Mouse (Mus musculus) macrophage (primary cell): ENCODE results near the gene Akap1. TPM values are rescaled to one million over a fixed set of nuclear protein-coding genes. Genes with fewer than 3 reads are reported as not detected.

ENCODE experiments used
- H3K27ac ChIP-seq: fragments of 350-480 bp; formaldehyde crosslinking; 2 replicates; pipeline ENCODE4 v1.9.0; 2021
- H3K36me3 ChIP-seq: fragments of 350-480 bp; formaldehyde crosslinking; 2 replicates; pipeline ENCODE4 v1.9.0; 2021; ENCODE audit errors: inconsistent target
- H3K4me3 ChIP-seq: fragments of 350-480 bp; formaldehyde crosslinking; 2 replicates; pipeline ENCODE4 v1.9.0; 2021; ENCODE audit errors: inconsistent target
- H3K79me2 ChIP-seq: fragments of 350-480 bp; formaldehyde crosslinking; 2 replicates; pipeline ENCODE4 v1.9.0; 2021; ENCODE audit errors: inconsistent target
- WGBS: methylation state at CpG from one replicate; pipeline ENCODE4 v1.1.7; 2026; ENCODE audit warnings: inconsistent platforms; ENCODE audit not compliant: missing documents; 5-methylcytosine and 5-hydroxymethylcytosine counted together
- polyA plus RNA-seq: library from polyadenylated mRNA; stranded (reverse); fragments of 250-400 nt; gene quantifications from 3 replicates; pipeline ENCODE4 v1.2.4, GENCODE M21; 2018; ENCODE audit warnings: inconsistent platforms

Gene Akap1
- polyA plus RNA-seq, 1 experiment from 2014 or later, result 5.7 TPM

- Histone ChIP-seq H3K4me3 (no peak overlapping the region), H3K79me2 (no peaks in the 10 kb centered on the region), H3K36me3 (no peaks in the 10 kb centered on the region), H3K27ac (no peak overlapping the region)
- WGBS, result 96% methylated on average over 10 of the region's 13 CpGs
Observed at GRCm38 (mm10) chr11:88842315-88842975, 21.9 kb downstream of the Akap1 start.

GRCm38 (mm10) chr11:88841406-88841805 lies 23.0 kb downstream of the Akap1 start:
- no peak overlapping the region for H3K27ac ChIP-seq
- H3K79me2 ChIP-seq, result no peaks in the 10 kb centered on the region
- H3K4me3 ChIP-seq, result no peak overlapping the region
- WGBS, result 63% methylated on average over 6 of the region's 6 CpGs
- no peaks in the 10 kb centered on the region for H3K36me3 ChIP-seq

GRCm38 (mm10) chr11:88840724-88841350 lies 23.5 kb downstream of the Akap1 start:
- Histone ChIP-seq H3K27ac (no peak overlapping the region), H3K4me3 (no peak overlapping the region), H3K36me3 (no peaks in the 10 kb centered on the region), H3K79me2 (no peaks in the 10 kb centered on the region)
- WGBS, result 99% methylated on average over 10 of the region's 10 CpGs

- H3K36me3 ChIP-seq, result no peaks in the 10 kb centered on the region
- 92% methylated on average over 8 of the region's 8 CpGs for WGBS
- no peak overlapping the region for H3K27ac ChIP-seq
- H3K79me2 ChIP-seq, result no peaks in the 10 kb centered on the region
- H3K4me3 ChIP-seq, result no peak overlapping the region
Observed at GRCm38 (mm10) chr11:88840292-88840691, 24.1 kb downstream of the Akap1 start.

GRCm38 (mm10) chr11:88839379-88839778 lies 25.0 kb downstream of the Akap1 start:
- no peak overlapping the region for H3K4me3 ChIP-seq
- H3K79me2 ChIP-seq, result no peaks in the 10 kb centered on the region
- WGBS, result 90% methylated on average over 6 of the region's 6 CpGs
- H3K36me3 ChIP-seq, result no peaks in the 10 kb centered on the region
- no peak overlapping the region for H3K27ac ChIP-seq

GRCm38 (mm10) chr11:88838630-88839029 lies 25.8 kb downstream of the Akap1 start:
- Histone ChIP-seq H3K36me3 (no peaks in the 10 kb centered on the region), H3K27ac (no peak overlapping the region), H3K79me2 (no peaks in the 10 kb centered on the region), H3K4me3 (no peak overlapping the region)
- 93% methylated on average over 13 of the region's 13 CpGs for WGBS

- 95% methylated on average over 11 of the region's 11 CpGs for WGBS
- no peak overlapping the region for H3K4me3 ChIP-seq
- no peaks in the 10 kb centered on the region for H3K36me3 ChIP-seq
- no peak overlapping the region for H3K27ac ChIP-seq
- no peaks in the 10 kb centered on the region for H3K79me2 ChIP-seq
Observed at GRCm38 (mm10) chr11:88834606-88835005, 29.8 kb downstream of the Akap1 start.

GRCm38 (mm10) chr11:88834134-88834533 lies 30.3 kb downstream of the Akap1 start:
- 93% methylated on average over 14 of the region's 14 CpGs for WGBS
- no peak overlapping the region for H3K4me3 ChIP-seq
- H3K36me3 ChIP-seq, result no peaks in the 10 kb centered on the region
- H3K79me2 ChIP-seq, result no peaks in the 10 kb centered on the region
- no peak overlapping the region for H3K27ac ChIP-seq

GRCm38 (mm10) chr11:88833099-88833498 lies 31.3 kb downstream of the Akap1 start:
- no peaks in the 10 kb centered on the region for H3K36me3 ChIP-seq
- H3K79me2 ChIP-seq, result no peaks in the 10 kb centered on the region
- H3K4me3 ChIP-seq, result no peak overlapping the region
- 98% methylated on average over 4 of the region's 4 CpGs for WGBS
- H3K27ac ChIP-seq, result no peak overlapping the region

GRCm38 (mm10) chr11:88830257-88830804 lies 34.1 kb downstream of the Akap1 start:
- H3K36me3 ChIP-seq, result no peaks in the 10 kb centered on the region
- H3K79me2 ChIP-seq, result no peaks in the 10 kb centered on the region
- WGBS, result 97% methylated on average over 2 of the region's 2 CpGs
- H3K27ac ChIP-seq, result no peak overlapping the region
- no peak overlapping the region for H3K4me3 ChIP-seq

- H3K36me3 ChIP-seq, result no peaks in the 10 kb centered on the region
- H3K4me3 ChIP-seq, result no peak overlapping the region
- H3K79me2 ChIP-seq, result no peaks in the 10 kb centered on the region
- no peak overlapping the region for H3K27ac ChIP-seq
Observed at GRCm38 (mm10) chr11:88828528-88828927, 35.9 kb downstream of the Akap1 start.

- WGBS, result 35% methylated on average over 6 of the region's 7 CpGs
- H3K27ac ChIP-seq, result no peak overlapping the region
- H3K4me3 ChIP-seq, result no peak overlapping the region
- H3K79me2 ChIP-seq, result no peaks in the 10 kb centered on the region
- no peaks in the 10 kb centered on the region for H3K36me3 ChIP-seq
Observed at GRCm38 (mm10) chr11:88825909-88826308, 38.5 kb downstream of the Akap1 start.

GRCm38 (mm10) chr11:88822991-88823390 lies 41.4 kb downstream of the Akap1 start:
- 13% methylated on average over 7 of the region's 7 CpGs for WGBS
- Histone ChIP-seq H3K27ac (no peak overlapping the region), H3K36me3 (no peaks in the 10 kb centered on the region), H3K79me2 (no peaks in the 10 kb centered on the region), H3K4me3 (no peak overlapping the region)

- 39% methylated on average over 5 of the region's 5 CpGs for WGBS
- H3K79me2 ChIP-seq, result no peaks in the 10 kb centered on the region
- no peaks in the 10 kb centered on the region for H3K36me3 ChIP-seq
- no peak overlapping the region for H3K4me3 ChIP-seq
- H3K27ac ChIP-seq, result no peak overlapping the region
Observed at GRCm38 (mm10) chr11:88822526-88822925, 41.9 kb downstream of the Akap1 start.

GRCm38 (mm10) chr11:88820742-88821576 lies 43.4 kb downstream of the Akap1 start:
- WGBS, result 72% methylated on average over 24 of the region's 24 CpGs
- H3K36me3 ChIP-seq, result no peaks in the 10 kb centered on the region
- H3K27ac ChIP-seq, result no peak overlapping the region

More at GRCm38 (mm10) chr11:88820742-88821576, 43.4 kb downstream of the Akap1 start:
- Histone ChIP-seq H3K79me2 (no peaks in the 10 kb centered on the region), H3K4me3 (no peak overlapping the region)
